Mouse (Mus musculus): Measurements from ENCODE around the gene Mymk. TPM values are rescaled to one million over a fixed set of nuclear protein-coding genes. Genes with fewer than 3 reads are reported as not detected.

Mymk gene
- polyA plus RNA-seq, 1 experiment from 2014 or later, result 36.7 TPM

Other genes starting within 250 kb of the Mymk start
- gene Abo, start 207.2 kb downstream of the Mymk start, polyA plus RNA-seq (2015; fragmentation: Nextera tagmentation; extraction: Ambion mirVana), result not detected in 2 replicates
- gene Surf6, start 169.3 kb downstream of the Mymk start, polyA plus RNA-seq (2015; fragmentation: Nextera tagmentation; extraction: Ambion mirVana), result 26.2 and 27.2 TPM in 2 replicates
- 48.3 and 59.8 TPM in 2 replicates for gene Med22, start 161.5 kb downstream of the Mymk start, polyA plus RNA-seq (2015; fragmentation: Nextera tagmentation; extraction: Ambion mirVana)
- gene Rpl7a, start 161.4 kb downstream of the Mymk start, polyA plus RNA-seq (2015; fragmentation: Nextera tagmentation; extraction: Ambion mirVana), result 544 and 594 TPM in 2 replicates
- 32.4 and 41.0 TPM in 2 replicates for gene Surf2, start 155.8 kb downstream of the Mymk start, polyA plus RNA-seq (2015; fragmentation: Nextera tagmentation; extraction: Ambion mirVana)
- 58.0 and 61.3 TPM in 2 replicates for gene Surf1, start 155.6 kb downstream of the Mymk start, polyA plus RNA-seq (2015; fragmentation: Nextera tagmentation; extraction: Ambion mirVana)
- gene Surf4, start 138.3 kb downstream of the Mymk start, polyA plus RNA-seq (2015; fragmentation: Nextera tagmentation; extraction: Ambion mirVana), result 323 and 330 TPM in 2 replicates
- 0.06 and 0.17 TPM in 2 replicates for gene Stkld1, start 138.1 kb downstream of the Mymk start, polyA plus RNA-seq (2015; fragmentation: Nextera tagmentation; extraction: Ambion mirVana)
- 45.2 and 45.9 TPM in 2 replicates for gene Rexo4, start 107.8 kb downstream of the Mymk start, polyA plus RNA-seq (2015; fragmentation: Nextera tagmentation; extraction: Ambion mirVana)
- 0.06 TPM in 1 of 2 replicates, not detected in the other for gene Adamts13, start 98.8 kb downstream of the Mymk start, polyA plus RNA-seq (2015; fragmentation: Nextera tagmentation; extraction: Ambion mirVana)
- 72.3 and 79.5 TPM in 2 replicates for gene Cacfd1, start 62.3 kb downstream of the Mymk start, polyA plus RNA-seq (2015; fragmentation: Nextera tagmentation; extraction: Ambion mirVana)
- gene Slc2a6, start 44.2 kb downstream of the Mymk start, polyA plus RNA-seq (2015; fragmentation: Nextera tagmentation; extraction: Ambion mirVana), result 0.63 and 1.0 TPM in 2 replicates
- 9.1 and 11.7 TPM in 2 replicates for gene Adamtsl2, start 7.2 kb upstream of the Mymk start, polyA plus RNA-seq (2015; fragmentation: Nextera tagmentation; extraction: Ambion mirVana)
- gene Fam163b, start 70.3 kb upstream of the Mymk start, polyA plus RNA-seq (2015; fragmentation: Nextera tagmentation; extraction: Ambion mirVana), result 0.08 and 0.16 TPM in 2 replicates
- gene Dbh, start 93.1 kb upstream of the Mymk start, polyA plus RNA-seq (2015; fragmentation: Nextera tagmentation; extraction: Ambion mirVana), result 0.30 and 0.51 TPM in 2 replicates
- gene Sardh, start 176.2 kb upstream of the Mymk start, polyA plus RNA-seq (2015; fragmentation: Nextera tagmentation; extraction: Ambion mirVana), result 8.6 and 10.3 TPM in 2 replicates

Data from limb, embryonic 15.5 days (tissue).